Mouse (Mus musculus) lung, embryonic 14.5 days (tissue): ENCODE measurements around the gene Plagl1. TPM values are rescaled to one million over a fixed set of nuclear protein-coding genes. Genes with fewer than 3 reads are reported as not detected.

Experiments used
- ATAC-seq: fragments of 200-750 bp; cut with Nextera tagmentation; 2 replicates; pipeline ENCODE4 v1.8.0; 2017; ENCODE audit warnings: mild to moderate bottlenecking, moderate TSS enrichment, moderate library complexity; ENCODE audit not compliant: insufficient read depth
- DNase-seq: peaks from one replicate; pipeline ENCODE4 v3.0.0-alpha.2; 2015
- H3K27ac ChIP-seq: fragments of 300-500 bp; sonication (generic); 2 replicates; pipeline ENCODE4 v1.5.1; 2014; ENCODE audit warnings: low read depth, mild to moderate bottlenecking, moderate library complexity
- H3K27me3 ChIP-seq: fragments of 300-500 bp; sonication (generic); 2 replicates; pipeline ENCODE4 v1.6.1; 2014; ENCODE audit warnings: low read length, control low read depth; ENCODE audit not compliant: insufficient read depth
- H3K36me3 ChIP-seq: fragments of 300-500 bp; sonication (generic); 2 replicates; pipeline ENCODE4 v1.6.1; 2014; ENCODE audit warnings: control low read depth; ENCODE audit not compliant: insufficient read depth
- H3K4me1 ChIP-seq: fragments of 300-500 bp; sonication (generic); 2 replicates; pipeline ENCODE4 v1.6.1; 2014; ENCODE audit warnings: antibody characterized with exemption, control low read depth; ENCODE audit not compliant: insufficient read depth
- H3K4me2 ChIP-seq: fragments of 300-500 bp; sonication (generic); 2 replicates; pipeline ENCODE4 v1.6.1; 2014; ENCODE audit warnings: mild to moderate bottlenecking
- H3K4me3 ChIP-seq: fragments of 300-500 bp; sonication (generic); 2 replicates; pipeline ENCODE4 v1.5.1; 2014; ENCODE audit warnings: low read depth, low read length
- H3K9ac ChIP-seq: fragments of 300-500 bp; sonication (generic); 2 replicates; pipeline ENCODE4 v1.6.1; 2014
- H3K9me3 ChIP-seq: fragments of 300-500 bp; sonication (generic); 2 replicates; pipeline ENCODE4 v1.6.1; 2016; ENCODE audit warnings: low read depth, low read length, control low read depth
- CTCF ChIP-seq: IDR thresholded peaks from 2 replicates; pipeline ENCODE4 v1.5.1; 2016; ENCODE audit warnings: antibody characterized with exemption, low read depth
- WGBS: fragments of 180-500 bp; shearing (Covaris S2); extraction: QIAGEN DNeasy Blood & Tissue Kit; methylation state at CpG from one replicate; pipeline ENCODE4 v1.1.7; 2014; 5-methylcytosine and 5-hydroxymethylcytosine counted together
- polyA plus RNA-seq: library from polyadenylated mRNA; unstranded; fragments of >200 nt; fragmentation: Nextera tagmentation; extraction: Ambion mirVana; gene quantifications from 2 replicates; pipeline ENCODE4 v1.2.1, GENCODE M21; 2014

Plagl1 gene
- polyA plus RNA-seq, 1 experiment from 2014 or later, result 206 TPM

GRCm38 (mm10) chr10:13152811-13153364 lies 92.6 kb downstream of the Plagl1 start:
- H3K4me2 ChIP-seq, result no peak overlapping the region
- H3K27ac ChIP-seq, result no peak overlapping the region
- no peaks in the 10 kb centered on the region for H3K4me1 ChIP-seq
- no peak for ATAC-seq
- TF ChIP-seq CTCF, result no peak
- no peak overlapping the region for H3K9ac ChIP-seq
- H3K9me3 ChIP-seq, result no peaks in the 10 kb centered on the region; the same call in 1 of the 2 replicates
- no peaks in the 10 kb centered on the region for H3K27me3 ChIP-seq
- no peak for DNase-seq
- 89% methylated on average over 4 of the region's 4 CpGs for WGBS
- no peaks in the 10 kb centered on the region for H3K36me3 ChIP-seq
- no peak overlapping the region for H3K4me3 ChIP-seq

GRCm38 (mm10) chr10:13155377-13155776 lies 95.1 kb downstream of the Plagl1 start:
- DNase-seq (no peak), ATAC-seq (no peak)
- Histone ChIP-seq H3K4me1 (no peaks in the 10 kb centered on the region), H3K9me3 (no peaks in the 10 kb centered on the region; the same call in 1 of the 2 replicates), H3K36me3 (no peaks in the 10 kb centered on the region), H3K4me3 (no peak overlapping the region), H3K4me2 (no peak overlapping the region), H3K27ac (no peak overlapping the region), H3K9ac (no peak overlapping the region), H3K27me3 (no peaks in the 10 kb centered on the region)
- no peak for TF ChIP-seq CTCF
- whole genome bisulfite sequencing, result 87% methylated on average over 5 of the region's 5 CpGs

- Histone ChIP-seq H3K9me3 (no peaks in the 10 kb centered on the region; the same call in 1 of the 2 replicates), H3K4me3 (no peak overlapping the region), H3K9ac (no peak overlapping the region), H3K4me2 (no peak overlapping the region), H3K27me3 (no peaks in the 10 kb centered on the region), H3K4me1 (no peaks in the 10 kb centered on the region), H3K36me3 (no peaks in the 10 kb centered on the region), H3K27ac (no peak overlapping the region)
- TF ChIP-seq CTCF, result no peak
- WGBS, result 91% methylated on average over 4 of the region's 4 CpGs
- ATAC-seq, result no peak
- no peak for DNase-seq
Measured at GRCm38 (mm10) chr10:13160913-13161312, 100.6 kb downstream of the Plagl1 start.

- Histone ChIP-seq H3K9ac (no peak overlapping the region), H3K4me2 (no peak overlapping the region), H3K27ac (no peak overlapping the region), H3K4me3 (no peak overlapping the region), H3K27me3 (no peaks in the 10 kb centered on the region), H3K9me3 (no peaks in the 10 kb centered on the region; the same call in 1 of the 2 replicates), H3K36me3 (no peaks in the 10 kb centered on the region), H3K4me1 (no peaks in the 10 kb centered on the region)
- DNase-seq (no peak), ATAC-seq (no peak)
- no peak for TF ChIP-seq CTCF
- WGBS, result 63% methylated on average over 4 of the region's 4 CpGs
Measured at GRCm38 (mm10) chr10:13162031-13162430, 101.7 kb downstream of the Plagl1 start.

- peaks cover 13% of the 10 kb centered on the region for H3K4me1 ChIP-seq
- WGBS, result 51% methylated on average over 5 of the region's 5 CpGs
- H3K4me2 ChIP-seq, result no peak overlapping the region
- H3K27me3 ChIP-seq, result no peaks in the 10 kb centered on the region
- no peak overlapping the region for H3K4me3 ChIP-seq
- 0 out of 2 replicates have a peak overlapping the region, but pooled peaks have one; percentile 14 for H3K27ac ChIP-seq
- DNase-seq (peak; percentile 42), ATAC-seq (no peak)
- no peaks in the 10 kb centered on the region for H3K9me3 ChIP-seq
- no peak for TF ChIP-seq CTCF
- no peaks in the 10 kb centered on the region for H3K36me3 ChIP-seq
- H3K9ac ChIP-seq, result no peak overlapping the region
Measured at GRCm38 (mm10) chr10:13168461-13168860, 108.2 kb downstream of the Plagl1 start.

GRCm38 (mm10) chr10:13170739-13171448 lies 110.6 kb downstream of the Plagl1 start:
- no peaks in the 10 kb centered on the region for H3K27me3 ChIP-seq
- H3K4me3 ChIP-seq, result no peak overlapping the region
- DNase-seq (peak; percentile 89), ATAC-seq (peak; percentile 88)
- peak; percentile 17; the same call in 1 of the 2 replicates for TF ChIP-seq CTCF
- H3K9me3 ChIP-seq, result no peaks in the 10 kb centered on the region
- H3K9ac ChIP-seq, result no peak overlapping the region
- H3K4me1 ChIP-seq, result peaks cover 13% of the 10 kb centered on the region
- peak overlapping the region; percentile 64 for H3K27ac ChIP-seq
- no peaks in the 10 kb centered on the region; the same call in 1 of the 2 replicates for H3K36me3 ChIP-seq
- H3K4me2 ChIP-seq, result no peak overlapping the region
- WGBS, result 23% methylated on average over 12 of the region's 12 CpGs

- peak; percentile 73 for DNase-seq
- H3K36me3 ChIP-seq, result no peaks in the 10 kb centered on the region; the same call in 1 of the 2 replicates
- H3K27ac ChIP-seq, result peak overlapping the region; percentile 61
- no peaks in the 10 kb centered on the region for H3K27me3 ChIP-seq
- H3K4me1 ChIP-seq, result peaks cover 13% of the 10 kb centered on the region
- TF ChIP-seq CTCF, result no peak
- H3K4me3 ChIP-seq, result no peak overlapping the region
- no peaks in the 10 kb centered on the region for H3K9me3 ChIP-seq
- ATAC-seq, result peak; percentile 74
- 22% methylated on average over 2 of the region's 2 CpGs for WGBS
- no peak overlapping the region for H3K4me2 ChIP-seq
- no peak overlapping the region for H3K9ac ChIP-seq
Measured at GRCm38 (mm10) chr10:13171461-13171860, 111.2 kb downstream of the Plagl1 start.
